Mouse (Mus musculus) embryonic facial prominence, embryonic 12.5 days (tissue): ENCODE data around the gene 4933427D14Rik. TPM values are rescaled to one million over a fixed set of nuclear protein-coding genes. Genes with fewer than 3 reads are reported as not detected.
"Not testable (repeated sequence)": the region's sequence is repeated elsewhere in the genome, so short reads cannot be mapped to it uniquely, and the experiment has no call there.

Experiments
- ATAC-seq: fragments of 200-750 bp; cut with Nextera tagmentation; 2 replicates; pipeline ENCODE4 v1.8.0; 2017; ENCODE audit not compliant: insufficient number of reproducible peaks, insufficient read depth, low FRiP score, low TSS enrichment
- H3K27ac ChIP-seq: fragments of 300-500 bp; sonication (generic); 2 replicates; pipeline ENCODE4 v1.5.1; 2016; ENCODE audit warnings: mild to moderate bottlenecking
- H3K27me3 ChIP-seq: fragments of 300-500 bp; sonication (generic); 2 replicates; pipeline ENCODE4 v1.6.1; 2016; ENCODE audit warnings: mild to moderate bottlenecking, moderate library complexity
- H3K36me3 ChIP-seq: fragments of 300-500 bp; sonication (generic); 2 replicates; pipeline ENCODE4 v1.6.1; 2016; ENCODE audit warnings: mild to moderate bottlenecking
- H3K4me1 ChIP-seq: fragments of 300-500 bp; sonication (generic); 2 replicates; pipeline ENCODE4 v1.6.1; 2016
- H3K4me2 ChIP-seq: fragments of 300-500 bp; sonication (generic); replicated peaks from 2 replicates; pipeline ENCODE4 v1.6.1; 2016; ENCODE audit warnings: mild to moderate bottlenecking, moderate library complexity
- H3K4me3 ChIP-seq: fragments of 300-500 bp; sonication (generic); 2 replicates; pipeline ENCODE4 v1.5.1; 2016; ENCODE audit warnings: mild to moderate bottlenecking
- H3K9ac ChIP-seq: fragments of 300-500 bp; sonication (generic); 2 replicates; pipeline ENCODE4 v1.6.1; 2016; ENCODE audit warnings: mild to moderate bottlenecking, moderate library complexity
- H3K9me3 ChIP-seq: fragments of 300-500 bp; sonication (generic); 2 replicates; pipeline ENCODE4 v1.6.1; 2016; ENCODE audit warnings: mild to moderate bottlenecking, moderate library complexity
- WGBS: fragments of 180-500 bp; shearing (Covaris S2); methylation state at CpG from one replicate; pipeline ENCODE4 v1.1.7; 2016; 5-methylcytosine and 5-hydroxymethylcytosine counted together
- polyA plus RNA-seq: library from polyadenylated mRNA; unstranded; fragments of >200 nt; fragmentation: Nextera tagmentation; extraction: Ambion mirVana; gene quantifications from 2 replicates; pipeline ENCODE4 v1.2.1, GENCODE M21; 2016

4933427D14Rik gene
- polyA plus RNA-seq, 1 experiment from 2014 or later, result 23.2 TPM

- Histone ChIP-seq H3K4me1 (no peaks in the 10 kb centered on the region), H3K9ac (no peak overlapping the region), H3K4me2 (no peak overlapping the region), H3K36me3 (peaks cover 49% of the 10 kb centered on the region), H3K27ac (no peak overlapping the region), H3K4me3 (no peak overlapping the region), H3K9me3 (no peaks in the 10 kb centered on the region), H3K27me3 (no peaks in the 10 kb centered on the region)
- WGBS, result 91% methylated on average over 2 of the region's 2 CpGs
- ATAC-seq, result no peak
Observed at GRCm38 (mm10) chr11:72194259-72194658, 13.0 kb downstream of the 4933427D14Rik start.

GRCm38 (mm10) chr11:72190857-72191256 lies 16.4 kb downstream of the 4933427D14Rik start:
- Histone ChIP-seq H3K36me3 (peaks cover 43% of the 10 kb centered on the region), H3K4me3 (no peak overlapping the region), H3K4me1 (no peaks in the 10 kb centered on the region), H3K27me3 (no peaks in the 10 kb centered on the region), H3K27ac (no peak overlapping the region), H3K9ac (no peak overlapping the region), H3K4me2 (no peak overlapping the region), H3K9me3 (no peaks in the 10 kb centered on the region)
- 87% methylated on average over 1 of the region's 1 CpGs for WGBS
- no peak for ATAC-seq

DNA sequence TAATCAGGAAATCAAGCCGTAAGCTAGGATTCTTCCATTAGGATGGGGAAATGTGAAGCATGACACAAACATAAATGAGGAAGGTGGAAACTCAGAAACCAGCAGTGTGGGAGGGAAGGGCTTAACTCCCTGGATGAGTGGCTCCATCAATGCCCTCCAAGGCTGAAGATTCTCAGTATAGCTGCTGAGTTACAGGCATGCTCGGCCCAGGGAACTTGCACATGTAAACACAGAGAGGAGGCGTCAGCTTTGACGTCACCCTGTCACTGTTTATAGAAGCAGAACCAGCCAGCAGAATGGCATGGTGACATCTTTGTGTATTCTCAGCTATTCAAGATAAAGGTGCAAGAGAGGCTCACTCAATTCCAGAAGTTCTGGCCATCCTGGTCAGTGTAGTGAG lies 23.0 kb downstream of the 4933427D14Rik start:
- Histone ChIP-seq H3K4me1 (no peaks in the 10 kb centered on the region), H3K9me3 (no peaks in the 10 kb centered on the region), H3K27ac (no peak overlapping the region), H3K27me3 (no peaks in the 10 kb centered on the region), H3K9ac (no peak overlapping the region), H3K36me3 (peaks cover 39% of the 10 kb centered on the region), H3K4me2 (no peak overlapping the region), H3K4me3 (no peak overlapping the region)
- ATAC-seq, result no peak
- WGBS, result 85% methylated on average over 4 of the region's 4 CpGs

- Histone ChIP-seq H3K27me3 (no peaks in the 10 kb centered on the region), H3K27ac (no peak overlapping the region), H3K9ac (no peak overlapping the region), H3K9me3 (no peaks in the 10 kb centered on the region), H3K4me2 (no peak overlapping the region), H3K4me1 (no peaks in the 10 kb centered on the region), H3K36me3 (peaks cover 42% of the 10 kb centered on the region), H3K4me3 (no peak overlapping the region)
- no peak for ATAC-seq
- 95% methylated on average over 4 of the region's 4 CpGs for WGBS
Observed at GRCm38 (mm10) chr11:72181136-72181535, 26.1 kb downstream of the 4933427D14Rik start.

DNA sequence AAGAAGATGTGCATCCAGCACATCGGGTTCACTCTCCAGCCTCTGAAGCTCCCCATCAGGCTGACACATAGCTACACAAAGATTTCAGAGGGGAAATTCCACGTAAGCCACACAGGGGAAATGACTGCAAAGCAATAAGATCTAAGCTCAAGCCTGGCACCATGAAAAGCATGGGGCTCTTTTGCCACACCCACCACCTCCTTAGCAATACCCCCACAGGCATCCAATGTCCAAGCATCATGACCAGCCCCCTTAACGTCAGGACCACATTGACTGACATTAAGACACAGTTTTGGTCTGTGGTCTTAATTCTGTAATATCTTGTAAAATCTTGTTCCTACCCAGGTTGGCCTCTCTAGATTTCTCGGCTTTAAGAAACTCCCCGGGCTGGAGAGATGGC lies 26.7 kb downstream of the 4933427D14Rik start:
- ATAC-seq, result no peak
- Histone ChIP-seq H3K36me3 (peaks cover 45% of the 10 kb centered on the region), H3K9me3 (no peaks in the 10 kb centered on the region), H3K4me2 (no peak overlapping the region), H3K27me3 (no peaks in the 10 kb centered on the region), H3K9ac (no peak overlapping the region), H3K4me1 (no peaks in the 10 kb centered on the region), H3K4me3 (no peak overlapping the region), H3K27ac (no peak overlapping the region)
- 88% methylated on average over 5 of the region's 5 CpGs for whole genome bisulfite sequencing

DNA sequence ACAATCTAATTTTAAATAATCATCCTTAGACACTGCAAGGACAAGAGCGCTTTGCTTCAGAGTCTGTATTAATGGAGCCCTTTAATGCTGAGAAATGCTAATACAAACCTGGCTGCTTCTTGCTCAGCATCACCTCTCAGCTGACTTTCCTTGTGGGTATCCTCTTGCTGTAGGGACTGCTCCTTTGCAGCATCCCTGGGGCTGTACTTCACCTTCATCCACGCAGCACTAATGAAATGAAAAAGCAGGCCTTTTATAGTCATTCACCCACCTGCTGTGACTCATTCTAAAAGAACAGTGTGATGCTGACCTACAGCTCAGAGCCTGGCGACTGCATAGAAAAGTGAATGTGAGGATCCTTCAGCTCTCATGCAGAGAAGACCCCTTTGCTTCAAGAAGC lies 30.7 kb downstream of the 4933427D14Rik start:
- no peak for ATAC-seq
- WGBS, result 57% methylated on average over 3 of the region's 3 CpGs
- H3K4me1 ChIP-seq, result no peaks in the 10 kb centered on the region
- H3K9me3 ChIP-seq, result no peaks in the 10 kb centered on the region
- H3K9ac ChIP-seq, result no peak overlapping the region
- H3K36me3 ChIP-seq, result peaks cover 66% of the 10 kb centered on the region
- H3K27me3 ChIP-seq, result no peaks in the 10 kb centered on the region
- H3K27ac ChIP-seq, result no peak overlapping the region
- H3K4me3 ChIP-seq, result no peak overlapping the region
- no peak overlapping the region for H3K4me2 ChIP-seq

- 88% methylated on average over 5 of the region's 5 CpGs for WGBS
- Histone ChIP-seq H3K4me3 (no peak overlapping the region), H3K4me2 (no peak overlapping the region), H3K4me1 (no peaks in the 10 kb centered on the region), H3K27ac (no peak overlapping the region), H3K9me3 (no peaks in the 10 kb centered on the region), H3K27me3 (no peaks in the 10 kb centered on the region), H3K36me3 (peaks cover 61% of the 10 kb centered on the region), H3K9ac (no peak overlapping the region)
- no peak for ATAC-seq
Observed at GRCm38 (mm10) chr11:72175966-72176365, 31.3 kb downstream of the 4933427D14Rik start.

DNA sequence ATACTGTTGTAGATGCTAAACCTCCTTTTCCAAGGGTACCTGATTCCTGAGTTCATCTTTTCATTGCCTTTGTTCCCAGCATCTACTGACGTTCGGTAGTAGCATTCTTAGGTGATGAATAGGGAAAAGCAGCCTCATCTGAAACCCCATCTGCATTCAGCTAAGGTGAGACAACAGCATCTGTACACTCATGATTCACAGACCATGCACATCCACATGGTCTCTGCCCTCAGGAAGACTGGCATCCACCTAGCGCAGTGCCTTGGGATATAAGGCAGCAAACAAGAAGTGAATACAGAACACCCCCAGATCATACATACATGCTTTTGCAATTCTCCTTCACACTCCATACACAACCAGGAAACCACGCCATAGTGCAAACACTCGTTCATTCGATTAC lies 32.5 kb downstream of the 4933427D14Rik start:
- Histone ChIP-seq H3K27ac (no peak overlapping the region), H3K9me3 (no peaks in the 10 kb centered on the region), H3K4me2 (no peak overlapping the region), H3K36me3 (peaks cover 60% of the 10 kb centered on the region), H3K4me3 (no peak overlapping the region), H3K4me1 (no peaks in the 10 kb centered on the region), H3K27me3 (no peaks in the 10 kb centered on the region), H3K9ac (no peak overlapping the region)
- WGBS, result 94% methylated on average over 6 of the region's 6 CpGs
- ATAC-seq, result no peak

DNA sequence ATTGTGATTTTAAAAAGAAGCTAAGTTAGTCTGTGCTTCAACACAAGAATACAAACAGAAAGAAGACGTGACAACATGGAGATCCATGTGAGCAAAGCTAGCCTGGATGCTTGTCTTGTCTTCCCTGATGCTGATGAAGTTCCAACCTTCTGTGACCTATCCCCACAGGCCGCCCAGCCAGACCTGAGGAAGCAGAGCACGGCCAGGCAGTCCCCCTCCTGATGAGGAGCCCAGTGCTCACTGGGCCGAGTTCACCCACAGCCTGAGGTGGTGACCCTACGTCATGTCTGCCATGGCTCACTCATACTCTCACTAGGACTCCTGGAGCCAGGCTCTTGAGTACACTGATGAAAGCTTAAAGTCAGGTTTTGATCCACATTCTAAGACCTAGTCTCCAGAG lies 33.8 kb downstream of the 4933427D14Rik start:
- ATAC-seq, result no peak
- no peaks in the 10 kb centered on the region for H3K27me3 ChIP-seq
- H3K36me3 ChIP-seq, result peaks cover 58% of the 10 kb centered on the region
- no peak overlapping the region for H3K9ac ChIP-seq
- no peaks in the 10 kb centered on the region for H3K9me3 ChIP-seq
- H3K27ac ChIP-seq, result no peak overlapping the region
- no peak overlapping the region for H3K4me2 ChIP-seq
- no peak overlapping the region for H3K4me3 ChIP-seq
- WGBS, result 82% methylated on average over 5 of the region's 5 CpGs
- no peaks in the 10 kb centered on the region for H3K4me1 ChIP-seq

GRCm38 (mm10) chr11:72171906-72172305 lies 35.4 kb downstream of the 4933427D14Rik start:
- not testable (repeated sequence) for H3K4me2 ChIP-seq, H3K9me3 ChIP-seq, H3K27ac ChIP-seq, H3K27me3 ChIP-seq, H3K9ac ChIP-seq, H3K4me3 ChIP-seq, H3K4me1 ChIP-seq, ATAC-seq
- WGBS, result 86% methylated on average over 4 of the region's 4 CpGs
- H3K36me3 ChIP-seq, result peaks cover 60% of the 10 kb centered on the region

DNA sequence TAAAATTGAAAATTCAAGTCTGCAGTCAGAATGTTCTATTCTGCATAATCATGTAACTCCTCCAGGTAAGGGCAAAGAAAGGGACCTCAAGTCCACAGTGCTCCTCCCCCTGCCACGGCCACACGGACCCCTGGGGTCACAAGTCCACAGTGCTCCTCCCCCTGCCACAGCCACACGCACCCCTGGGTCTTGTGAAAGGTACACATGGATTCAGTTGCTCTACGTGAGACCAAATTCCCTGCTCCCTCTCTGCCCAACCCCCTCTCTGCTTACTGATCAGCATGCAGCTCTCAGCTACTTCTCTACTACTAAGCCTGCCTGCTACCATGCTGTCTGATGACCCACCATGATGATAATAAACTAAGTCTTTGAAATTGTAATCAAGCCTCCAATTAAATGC lies 37.4 kb downstream of the 4933427D14Rik start:
- no peak overlapping the region for H3K4me2 ChIP-seq
- peaks cover 65% of the 10 kb centered on the region for H3K36me3 ChIP-seq
- no peak overlapping the region for H3K27ac ChIP-seq
- no peak overlapping the region for H3K4me3 ChIP-seq
- 83% methylated on average over 4 of the region's 4 CpGs for WGBS
- no peaks in the 10 kb centered on the region for H3K27me3 ChIP-seq
- no peaks in the 10 kb centered on the region for H3K9me3 ChIP-seq
- no peaks in the 10 kb centered on the region for H3K4me1 ChIP-seq
- H3K9ac ChIP-seq, result no peak overlapping the region
- no peak for ATAC-seq

- H3K4me3 ChIP-seq, result no peak overlapping the region
- H3K27ac ChIP-seq, result no peak overlapping the region
- H3K4me1 ChIP-seq, result no peaks in the 10 kb centered on the region
- no peak overlapping the region for H3K4me2 ChIP-seq
- no peak for ATAC-seq
- no peak overlapping the region for H3K9ac ChIP-seq
- H3K36me3 ChIP-seq, result peaks cover 68% of the 10 kb centered on the region
- 78% methylated on average over 2 of the region's 2 CpGs for WGBS
- no peaks in the 10 kb centered on the region for H3K27me3 ChIP-seq
- H3K9me3 ChIP-seq, result no peaks in the 10 kb centered on the region
Observed at GRCm38 (mm10) chr11:72163198-72163597, 44.1 kb downstream of the 4933427D14Rik start.

DNA sequence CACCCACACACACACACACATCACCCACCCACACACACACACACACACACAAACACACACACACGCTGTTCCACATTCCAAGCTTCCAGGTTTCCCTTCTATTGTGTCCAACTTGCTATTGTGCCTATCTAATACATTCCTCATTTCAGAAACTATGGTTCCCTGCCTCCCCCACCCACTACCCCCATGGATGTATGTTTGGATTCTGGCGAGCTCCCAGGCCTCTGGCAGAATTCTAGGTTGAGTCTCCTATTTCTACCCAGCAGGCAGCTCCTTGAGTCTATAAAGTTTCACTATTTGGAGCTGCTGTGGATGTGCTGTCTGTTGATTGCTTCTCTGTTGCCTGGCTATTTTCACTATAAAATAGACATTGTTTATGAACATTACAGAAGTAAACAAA lies 50.6 kb downstream of the 4933427D14Rik start:
- Histone ChIP-seq H3K27ac (no peak overlapping the region), H3K9ac (no peak overlapping the region), H3K27me3 (no peaks in the 10 kb centered on the region), H3K36me3 (peaks cover 66% of the 10 kb centered on the region), H3K9me3 (no peaks in the 10 kb centered on the region), H3K4me1 (no peaks in the 10 kb centered on the region), H3K4me2 (no peak overlapping the region), H3K4me3 (no peak overlapping the region)
- no peak for ATAC-seq
- WGBS, result 66% methylated on average over 2 of the region's 2 CpGs
